Mouse (Mus musculus) kidney, postnatal 25 days (tissue): ENCODE results near the gene Nr5a2.
"Not testable (repeated sequence)": the region's sequence is repeated elsewhere in the genome, so short reads cannot be mapped to it uniquely, and the experiment has no call there.

Source experiments
- DNase-seq, 2 experiments: peaks; one replicate each; pipeline ENCODE4 v3.0.0; 2021; ENCODE audit warnings: mixed read lengths in 2 of 2

Nr5a2 gene

DNA sequence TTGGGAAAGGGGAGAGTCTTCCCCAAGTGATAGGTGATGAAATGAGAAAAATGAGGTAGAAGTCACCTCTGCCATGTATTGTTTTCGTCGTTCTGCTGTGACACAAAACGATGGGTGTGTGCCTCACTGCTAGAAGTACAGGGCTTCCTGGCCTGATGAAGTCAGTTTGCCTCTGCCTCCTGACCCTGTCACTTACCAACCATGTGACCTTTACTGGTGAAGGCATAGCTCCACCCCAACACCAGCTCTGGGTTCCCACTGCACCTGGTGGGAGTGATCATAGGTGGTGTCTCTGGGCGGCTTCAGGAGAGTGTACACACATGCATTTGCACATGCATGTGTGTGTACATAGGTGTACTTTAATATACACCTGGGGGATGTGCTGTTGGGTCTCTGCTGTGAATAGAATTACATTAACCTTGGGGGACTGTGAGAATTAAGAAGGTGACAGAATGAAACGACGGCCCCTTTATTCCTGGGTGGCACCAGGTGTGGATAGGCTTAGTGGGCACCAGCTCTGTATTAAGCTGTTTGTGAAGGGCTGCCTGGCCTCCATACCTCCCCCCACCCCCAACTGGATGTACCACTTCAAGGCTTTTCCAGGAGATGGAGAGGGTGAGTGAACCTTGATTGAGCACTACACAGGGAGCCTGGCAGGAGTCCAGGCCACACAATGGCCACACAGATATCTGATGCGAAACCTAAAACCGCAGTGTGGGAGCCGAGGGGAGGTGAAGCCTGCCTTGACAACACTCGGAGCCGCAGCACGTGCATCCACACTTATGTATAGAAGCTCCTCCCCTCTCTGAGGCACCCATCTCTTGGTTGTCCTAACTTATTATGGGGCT is 127.7 kb downstream of the Nr5a2 start:
- peak in 1 of 2 experiments; percentile 7 for DNase-seq

GRCm38 (mm10) chr1:136830992-136831391 is 129.3 kb downstream of the Nr5a2 start:
- no peak for DNase-seq

DNA sequence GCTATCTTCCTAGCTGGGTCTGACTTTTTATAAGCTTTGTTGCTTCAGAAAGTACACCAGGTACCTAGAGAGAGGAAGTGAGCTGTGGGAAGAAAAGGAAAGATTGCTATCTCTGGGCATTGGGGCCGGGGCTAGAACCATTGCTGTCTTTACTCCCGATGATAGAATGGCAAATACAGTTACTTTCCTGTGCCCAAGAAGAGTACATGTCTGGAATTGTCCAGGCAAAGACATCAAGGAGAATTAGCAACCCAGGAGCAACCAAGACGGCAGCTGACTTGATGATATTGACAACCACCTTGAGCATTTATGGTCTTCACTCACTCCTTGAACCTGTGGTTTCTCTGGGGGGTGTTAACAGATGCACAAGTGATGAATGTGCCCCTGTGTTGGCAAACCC is 130.3 kb downstream of the Nr5a2 start:
- DNase-seq, result no peak

- DNase-seq, result no peak
Observed at GRCm38 (mm10) chr1:136823897-136824296, 136.4 kb downstream of the Nr5a2 start.

DNA sequence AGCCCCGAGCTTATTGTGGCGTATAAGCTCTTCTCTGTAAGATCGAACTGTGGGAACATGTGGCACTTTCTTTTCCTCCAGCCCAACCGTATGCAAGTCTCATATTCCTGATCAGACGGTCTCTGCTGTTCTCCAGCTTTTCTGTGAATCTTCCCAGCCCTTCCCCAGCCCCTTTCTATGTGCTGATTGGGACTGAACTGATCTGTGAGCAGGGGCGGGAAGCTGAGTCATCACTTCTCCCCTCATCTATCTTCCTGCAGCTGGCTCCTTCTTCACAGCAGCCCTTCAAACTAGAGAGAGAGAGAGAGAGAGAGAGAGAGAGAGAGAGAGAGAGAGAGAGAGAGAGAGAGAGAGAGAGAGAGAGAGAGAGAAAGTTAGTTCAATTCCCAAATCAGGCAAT is 159.6 kb downstream of the Nr5a2 start:
- DNase-seq, result no peak

- peak; percentile 20 to 59 for DNase-seq
Observed at GRCm38 (mm10) chr1:136796361-136797090, 163.7 kb downstream of the Nr5a2 start.

DNA sequence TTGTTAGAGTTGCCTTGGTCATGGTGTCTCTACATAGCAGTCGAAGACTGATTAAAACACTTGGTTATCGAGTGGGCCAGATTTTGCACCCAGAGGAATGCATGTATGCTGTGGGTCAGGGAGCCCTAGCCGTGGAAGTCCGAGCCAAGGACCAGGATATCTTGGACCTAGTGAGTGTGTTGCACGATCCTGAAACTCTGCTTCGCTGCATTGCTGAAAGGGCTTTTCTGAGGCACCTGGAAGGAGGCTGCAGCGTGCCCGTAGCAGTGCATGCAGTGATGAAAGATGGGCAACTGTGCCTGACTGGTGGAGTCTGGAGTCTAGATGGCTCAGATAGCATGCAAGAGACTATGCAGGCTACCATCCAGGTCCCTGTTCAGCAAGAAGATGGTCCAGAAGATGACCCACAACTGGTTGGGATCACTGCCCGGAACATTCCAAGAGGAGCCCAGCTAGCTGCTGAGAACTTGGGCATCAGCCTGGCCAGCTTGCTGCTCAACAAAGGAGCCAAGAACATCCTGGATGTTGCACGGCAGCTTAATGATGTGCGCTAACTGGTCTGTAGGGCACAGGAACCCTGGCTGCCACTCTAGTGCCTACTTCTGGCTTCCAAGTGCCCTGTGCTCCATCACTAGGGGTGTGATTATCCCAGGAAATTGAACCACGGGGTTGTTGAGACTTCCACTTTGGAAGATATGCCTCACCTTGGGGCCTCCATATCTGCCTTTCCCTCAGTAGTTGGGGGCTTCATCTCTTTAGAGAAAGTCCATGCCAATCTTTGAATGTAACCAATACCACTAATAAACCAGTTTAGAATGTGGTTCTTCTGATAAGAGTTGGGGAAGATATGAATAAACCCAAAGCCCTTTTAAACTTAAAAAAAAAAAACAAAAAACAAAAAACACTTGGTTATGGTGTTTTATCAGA is 167.0 kb downstream of the Nr5a2 start:
- not testable (repeated sequence) for DNase-seq
